Mouse (Mus musculus): ENCODE results near the gene Sec14l4. TPM values are rescaled to one million over a fixed set of nuclear protein-coding genes. Genes with fewer than 3 reads are reported as not detected.

Gene Sec14l4
- polyA plus RNA-seq (2015; fragmentation: Nextera tagmentation; extraction: Ambion mirVana): 0.52 and 0.63 TPM in 2 replicates

- no peak within 1 kb of the TSS for H3K9ac ChIP-seq
- H3K4me2 ChIP-seq (replicated peaks): peak within 1 kb of the TSS; percentile 22; the same call in 1 of the 2 replicates
- WGBS: 29% methylated on average over 16 of the region's 16 CpGs
- H3K9me3 ChIP-seq: no peaks in the 10 kb centered on the region
- no peak within 1 kb of the TSS for H3K27ac ChIP-seq
- H3K4me3 ChIP-seq (replicated peaks): no peak within 1 kb of the TSS
- no peaks in the 10 kb centered on the region for H3K36me3 ChIP-seq
- no peaks in the 10 kb centered on the region; the same call in 1 of the 2 replicates for H3K27me3 ChIP-seq (replicated peaks)
- ATAC-seq: peak; percentile 65; the same call in 1 of the 2 replicates
- H3K4me1 ChIP-seq (replicated peaks): 0 out of 2 replicates have a peak, but pooled peaks cover 3% of the 10 kb centered on the region
Observed at GRCm38 (mm10) chr11:4031126-4031941, at the start of gene Sec14l4. Gene Sec14l4, plus strand, starts transcription at chr11:4031462.

- H3K9ac ChIP-seq: no peak overlapping the region
- ATAC-seq: no peak
- no peak overlapping the region for H3K4me3 ChIP-seq (replicated peaks)
- peaks cover 29% of the 10 kb centered on the region for H3K36me3 ChIP-seq
- no peaks in the 10 kb centered on the region; the same call in 1 of the 2 replicates for H3K4me1 ChIP-seq (replicated peaks)
- H3K4me2 ChIP-seq (replicated peaks): no peak overlapping the region
- WGBS: 61% methylated on average over 6 of the region's 6 CpGs
- H3K27ac ChIP-seq: peak overlapping the region; percentile 68; the same call in 1 of the 2 replicates
- peaks cover 13% of the 10 kb centered on the region for H3K27me3 ChIP-seq (replicated peaks)
- H3K9me3 ChIP-seq: no peaks in the 10 kb centered on the region
Observed at GRCm38 (mm10) chr11:3981536-3981935, 49.7 kb upstream of the Sec14l4 start.

- ATAC-seq: peak; percentile 79
- Histone ChIP-seq H3K9me3 (no peaks in the 10 kb centered on the region), H3K4me2 (replicated peaks) (peak overlapping the region; percentile 66), H3K9ac (0 out of 2 replicates have a peak overlapping the region, but pooled peaks have one; percentile 20), H3K27me3 (replicated peaks) (peaks cover 13% of the 10 kb centered on the region), H3K27ac (peak overlapping the region; percentile 87), H3K4me1 (replicated peaks) (no peaks in the 10 kb centered on the region; the same call in 1 of the 2 replicates), H3K4me3 (replicated peaks) (peak overlapping the region; percentile 49), H3K36me3 (peaks cover 20% of the 10 kb centered on the region)
- WGBS: 54% methylated on average over 7 of the region's 7 CpGs
Observed at GRCm38 (mm10) chr11:3982275-3983209, 48.7 kb upstream of the Sec14l4 start.

GRCm38 (mm10) chr11:3983291-3983862, 47.9 kb upstream of the Sec14l4 start, which contains the start of gene Gal3st1:
Gene Gal3st1, plus strand, starts transcription at chr11:3983636.
- peak; percentile 89 for ATAC-seq
- no peaks in the 10 kb centered on the region; the same call in 1 of the 2 replicates for H3K4me1 ChIP-seq (replicated peaks)
- H3K9ac ChIP-seq: peak within 1 kb of the TSS; percentile 50
- H3K27me3 ChIP-seq (replicated peaks): peaks cover 13% of the 10 kb centered on the region
- peak within 1 kb of the TSS; percentile 87 for H3K27ac ChIP-seq
- peak within 1 kb of the TSS; percentile 49 for H3K4me3 ChIP-seq (replicated peaks)
- H3K4me2 ChIP-seq (replicated peaks): peak within 1 kb of the TSS; percentile 66
- H3K9me3 ChIP-seq: no peaks in the 10 kb centered on the region
- H3K36me3 ChIP-seq: peaks cover 12% of the 10 kb centered on the region
- WGBS: under 1% methylated on average over 35 of the region's 37 CpGs

GRCm38 (mm10) chr11:3983863-3984745, 47.2 kb upstream of the Sec14l4 start:
- 6% methylated on average over 15 of the region's 15 CpGs for WGBS
- peak overlapping the region; percentile 50 for H3K9ac ChIP-seq
- H3K27ac ChIP-seq: peak overlapping the region; percentile 85
- H3K4me2 ChIP-seq (replicated peaks): peak overlapping the region; percentile 66
- no peaks in the 10 kb centered on the region for H3K9me3 ChIP-seq
- no peaks in the 10 kb centered on the region; the same call in 1 of the 2 replicates for H3K4me1 ChIP-seq (replicated peaks)
- peaks cover 5% of the 10 kb centered on the region for H3K36me3 ChIP-seq
- ATAC-seq: peak; percentile 80
- H3K27me3 ChIP-seq (replicated peaks): peaks cover 13% of the 10 kb centered on the region
- peak overlapping the region; percentile 49 for H3K4me3 ChIP-seq (replicated peaks)

- 63% methylated on average over 3 of the region's 3 CpGs for WGBS
- H3K9ac ChIP-seq: no peak overlapping the region
- no peak overlapping the region for H3K27ac ChIP-seq
- no peaks in the 10 kb centered on the region for H3K9me3 ChIP-seq
- H3K27me3 ChIP-seq (replicated peaks): no peaks in the 10 kb centered on the region
- H3K4me1 ChIP-seq (replicated peaks): no peaks in the 10 kb centered on the region
- H3K4me3 ChIP-seq (replicated peaks): no peak overlapping the region
- ATAC-seq: no peak
- H3K36me3 ChIP-seq: no peaks in the 10 kb centered on the region
- no peak overlapping the region for H3K4me2 ChIP-seq (replicated peaks)
Observed at GRCm38 (mm10) chr11:3989748-3990147, 41.5 kb upstream of the Sec14l4 start.

GRCm38 (mm10) chr11:3993132-3993531, 38.1 kb upstream of the Sec14l4 start:
- Histone ChIP-seq H3K9ac (no peak overlapping the region), H3K4me3 (replicated peaks) (no peak overlapping the region), H3K36me3 (0 out of 2 replicates have a peak, but pooled peaks cover 6% of the 10 kb centered on the region), H3K4me2 (replicated peaks) (no peak overlapping the region), H3K27ac (no peak overlapping the region), H3K4me1 (replicated peaks) (peaks cover 3% of the 10 kb centered on the region; the same call in 1 of the 2 replicates), H3K9me3 (no peaks in the 10 kb centered on the region), H3K27me3 (replicated peaks) (peaks cover 5% of the 10 kb centered on the region)
- 71% methylated on average over 6 of the region's 6 CpGs for WGBS
- ATAC-seq: no peak

GRCm38 (mm10) chr11:3993914-3994313, 37.3 kb upstream of the Sec14l4 start:
- Histone ChIP-seq H3K36me3 (peaks cover 10% of the 10 kb centered on the region; the same call in 1 of the 2 replicates), H3K4me2 (replicated peaks) (no peak overlapping the region), H3K9ac (no peak overlapping the region), H3K4me1 (replicated peaks) (peaks cover 8% of the 10 kb centered on the region; the same call in 1 of the 2 replicates), H3K27ac (no peak overlapping the region), H3K4me3 (replicated peaks) (no peak overlapping the region), H3K9me3 (no peaks in the 10 kb centered on the region), H3K27me3 (replicated peaks) (peaks cover 13% of the 10 kb centered on the region)
- ATAC-seq: no peak
- 83% methylated on average over 6 of the region's 6 CpGs for WGBS

- peaks cover 8% of the 10 kb centered on the region; the same call in 1 of the 2 replicates for H3K4me1 ChIP-seq (replicated peaks)
- H3K4me2 ChIP-seq (replicated peaks): no peak overlapping the region
- H3K27ac ChIP-seq: no peak overlapping the region
- peaks cover 18% of the 10 kb centered on the region for H3K27me3 ChIP-seq (replicated peaks)
- no peak overlapping the region for H3K4me3 ChIP-seq (replicated peaks)
- ATAC-seq: no peak
- H3K9ac ChIP-seq: no peak overlapping the region
- peaks cover 10% of the 10 kb centered on the region; the same call in 1 of the 2 replicates for H3K36me3 ChIP-seq
- no peaks in the 10 kb centered on the region for H3K9me3 ChIP-seq
- 82% methylated on average over 5 of the region's 5 CpGs for WGBS
Observed at GRCm38 (mm10) chr11:3995511-3995910, 35.8 kb upstream of the Sec14l4 start.

- peaks cover 21% of the 10 kb centered on the region for H3K27me3 ChIP-seq (replicated peaks)
- H3K9ac ChIP-seq: no peak overlapping the region
- no peaks in the 10 kb centered on the region for H3K9me3 ChIP-seq
- no peak overlapping the region for H3K4me3 ChIP-seq (replicated peaks)
- H3K27ac ChIP-seq: no peak overlapping the region
- peaks cover 8% of the 10 kb centered on the region; the same call in 1 of the 2 replicates for H3K4me1 ChIP-seq (replicated peaks)
- 90% methylated on average over 3 of the region's 3 CpGs for WGBS
- peaks cover 10% of the 10 kb centered on the region; the same call in 1 of the 2 replicates for H3K36me3 ChIP-seq
- ATAC-seq: no peak
- H3K4me2 ChIP-seq (replicated peaks): no peak overlapping the region
Observed at GRCm38 (mm10) chr11:3996840-3997239, 34.4 kb upstream of the Sec14l4 start.

Data from intestine, embryonic 15.5 days (tissue).